Mouse (Mus musculus) olfactory bulb, adult 2 months (tissue): ENCODE measurements around the gene Sec14l1. TPM values are rescaled to one million over a fixed set of nuclear protein-coding genes. Genes with fewer than 3 reads are reported as not detected.

Experiments used
- H3K27ac ChIP-seq: fragments of 200-500 bp; 2 replicates; pipeline ENCODE4 v1.5.1; 2012; ENCODE audit warnings: low read depth, low read length; ENCODE audit not compliant: insufficient read depth
- H3K4me1 ChIP-seq: fragments of 200-500 bp; 2 replicates; pipeline ENCODE4 v1.6.1; 2012; ENCODE audit warnings: low read length; ENCODE audit not compliant: control insufficient read depth, insufficient read depth
- H3K4me3 ChIP-seq: fragments of 200-500 bp; 2 replicates; pipeline ENCODE4 v1.5.1; 2012; ENCODE audit warnings: mild to moderate bottlenecking, low read depth, low read length, moderate library complexity; ENCODE audit not compliant: insufficient read depth
- CTCF ChIP-seq: fragments of 200-500 bp; IDR thresholded peaks from 2 replicates; pipeline ENCODE4 v1.5.1; 2012; ENCODE audit warnings: low read depth, mild to moderate bottlenecking, low read length, moderate library complexity; ENCODE audit not compliant: insufficient read depth
- POLR2A ChIP-seq: fragments of 200-500 bp; IDR thresholded peaks from 2 replicates; pipeline ENCODE4 v1.6.1; 2012; ENCODE audit warnings: mild to moderate bottlenecking, low read depth, low read length, moderate library complexity; ENCODE audit not compliant: insufficient read depth
- WGBS: fragments of 180-500 bp; shearing (Covaris S2); methylation state at CpG from one replicate; pipeline ENCODE4 v1.1.7; 2018; 5-methylcytosine and 5-hydroxymethylcytosine counted together
- polyA plus RNA-seq: library from polyadenylated mRNA; stranded (reverse); fragments of >200 nt; gene quantifications from 2 replicates; pipeline ENCODE4 v1.2.4, GENCODE M21; 2012; ENCODE audit warnings: low replicate concordance; ENCODE audit not compliant: missing spikeins, insufficient read depth, insufficient read length

Gene Sec14l1
- polyA plus RNA-seq, 1 experiment, result not detected

DNA sequence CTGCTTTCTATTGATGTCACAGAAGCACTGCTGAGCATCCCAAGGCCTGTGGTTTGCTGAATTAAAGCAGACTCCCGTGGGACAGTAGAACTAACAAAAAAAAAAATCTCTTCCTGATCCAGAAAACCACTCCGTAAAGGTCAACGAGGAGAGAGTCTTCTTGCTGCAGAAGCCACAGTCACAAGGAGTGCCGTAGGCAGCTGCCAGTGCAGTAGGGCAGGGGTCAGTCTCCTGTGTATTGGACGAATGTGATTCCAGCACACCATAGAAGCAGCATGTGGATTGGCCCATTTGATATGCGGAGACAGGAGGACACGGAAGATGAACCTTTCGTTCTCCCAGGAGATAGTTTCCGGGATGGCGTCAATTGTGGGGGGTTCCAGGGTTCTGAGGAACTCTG, 28.8 kb upstream of the Sec14l1 start:
- TF ChIP-seq POLR2A (no peak), CTCF (no peak)
- no peak overlapping the region for H3K4me3 ChIP-seq
- H3K27ac ChIP-seq, result no peak overlapping the region
- WGBS, result 92% methylated on average over 10 of the region's 10 CpGs
- H3K4me1 ChIP-seq, result peaks cover 10% of the 10 kb centered on the region

DNA sequence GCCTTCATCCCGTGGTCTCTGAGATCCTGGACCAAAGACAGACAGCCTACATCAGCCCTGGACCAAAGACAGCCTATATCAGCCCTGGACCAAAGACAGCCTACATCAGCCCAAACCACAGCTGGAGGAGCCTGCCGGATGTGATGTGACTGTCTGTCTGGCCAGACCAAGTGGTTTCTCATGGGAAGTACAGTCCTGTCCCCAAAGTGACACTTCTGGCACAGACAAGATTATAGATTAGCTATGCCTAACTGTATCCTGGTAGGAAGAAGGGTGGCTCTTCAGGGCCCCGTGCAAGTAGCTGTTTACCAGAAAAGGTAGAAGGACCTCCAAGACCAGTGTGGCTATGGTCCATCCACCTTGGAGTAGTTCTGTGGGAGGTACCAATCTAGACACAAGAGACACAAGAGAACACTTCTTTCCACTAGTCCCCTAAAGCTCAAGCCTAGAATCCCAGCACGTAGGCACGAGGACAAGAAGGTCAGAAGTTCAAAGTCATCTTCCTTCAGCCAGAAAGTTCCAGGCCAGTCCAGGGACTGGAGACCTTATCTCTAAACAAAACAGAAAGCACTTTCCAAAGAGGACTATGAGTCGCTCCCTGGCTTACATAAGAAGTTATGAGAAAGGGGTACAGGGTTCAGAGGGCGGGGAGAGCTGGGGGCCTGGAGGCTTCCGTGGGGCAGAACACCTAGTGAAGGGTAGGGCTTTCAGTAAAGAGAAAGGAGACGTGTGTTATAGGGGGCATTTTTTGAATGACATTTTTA, 27.8 kb upstream of the Sec14l1 start:
- Histone ChIP-seq H3K27ac (no peak overlapping the region), H3K4me3 (no peak overlapping the region), H3K4me1 (peaks cover 12% of the 10 kb centered on the region)
- 85% methylated on average over 9 of the region's 9 CpGs for WGBS
- TF ChIP-seq CTCF (no peak), POLR2A (no peak)

DNA sequence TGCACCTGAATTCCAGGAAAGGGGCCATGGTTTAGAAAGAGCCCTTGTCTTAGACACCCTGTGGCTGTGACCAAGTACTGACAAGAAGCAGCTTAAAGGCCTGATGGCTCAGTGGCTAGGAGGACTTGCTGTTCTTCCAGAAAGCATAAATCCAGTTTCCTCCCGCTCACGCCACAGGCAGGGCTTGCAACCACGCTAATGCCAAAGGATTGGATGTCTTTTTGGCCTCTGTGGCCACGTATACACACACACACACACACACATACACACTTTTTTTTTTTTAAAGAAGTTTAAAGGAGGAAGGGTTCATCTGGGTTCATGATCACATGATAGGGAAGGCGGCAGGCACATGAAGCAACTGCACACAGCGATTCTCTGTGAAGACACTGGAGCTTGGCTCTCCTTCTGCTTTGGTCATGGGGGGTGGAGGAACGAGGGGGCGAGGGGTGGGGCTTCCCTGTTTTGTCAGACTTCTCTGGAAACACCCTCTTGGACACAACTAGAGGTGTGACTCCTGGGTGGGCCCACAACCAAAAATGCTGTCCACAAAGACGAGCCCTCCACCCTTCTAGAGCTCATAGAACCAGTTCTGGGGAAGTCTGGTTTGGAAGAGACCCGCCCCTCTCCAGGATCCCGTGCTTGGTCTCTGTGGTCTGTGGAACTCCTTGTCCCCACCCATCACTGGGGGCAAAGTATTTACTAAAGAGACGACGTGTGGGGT, 26.5 kb upstream of the Sec14l1 start:
- Histone ChIP-seq H3K27ac (no peak overlapping the region), H3K4me1 (peaks cover 11% of the 10 kb centered on the region), H3K4me3 (no peak overlapping the region)
- TF ChIP-seq CTCF, result no peak
- TF ChIP-seq POLR2A, result no peak
- 73% methylated on average over 13 of the region's 13 CpGs for WGBS

DNA sequence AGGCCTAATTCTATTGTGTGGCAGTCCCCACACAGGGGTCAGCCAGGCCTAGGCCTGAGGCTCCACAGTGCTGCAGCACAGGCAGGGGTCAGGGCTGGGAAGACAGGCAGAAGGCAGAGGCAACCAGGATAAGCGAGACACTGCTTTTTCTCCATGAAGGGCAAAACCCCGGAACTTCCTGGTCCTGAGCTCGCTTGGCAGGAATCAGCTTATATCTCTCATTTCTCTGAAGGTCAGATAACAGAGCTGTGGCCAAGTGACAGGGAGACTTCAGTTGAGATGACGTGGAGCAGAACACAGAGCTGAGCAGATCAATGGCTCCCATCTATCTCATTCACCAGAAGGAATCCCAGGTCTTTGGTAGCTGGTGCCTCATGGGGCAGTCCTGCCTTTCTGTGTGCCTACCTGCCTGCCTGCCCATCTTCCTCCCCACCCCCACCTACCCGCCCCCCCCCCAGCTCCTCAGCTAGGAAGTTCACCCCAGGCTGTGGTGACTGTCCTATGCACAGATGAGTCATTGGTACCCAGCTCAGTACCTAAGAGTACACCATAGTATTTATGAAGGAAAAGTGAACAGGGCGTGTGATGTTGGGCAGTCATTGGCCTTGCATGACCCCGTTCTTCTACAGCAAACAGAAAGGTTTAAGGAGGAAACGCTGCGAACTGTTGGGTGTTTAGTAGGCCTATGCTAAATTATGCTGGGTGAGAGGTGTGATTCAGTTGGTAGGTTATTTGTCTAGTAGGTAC, 25.1 kb upstream of the Sec14l1 start:
- Histone ChIP-seq H3K27ac (no peak overlapping the region), H3K4me3 (no peak overlapping the region), H3K4me1 (peaks cover 18% of the 10 kb centered on the region)
- 90% methylated on average over 9 of the region's 9 CpGs for WGBS
- TF ChIP-seq CTCF, result no peak
- no peak for TF ChIP-seq POLR2A

DNA sequence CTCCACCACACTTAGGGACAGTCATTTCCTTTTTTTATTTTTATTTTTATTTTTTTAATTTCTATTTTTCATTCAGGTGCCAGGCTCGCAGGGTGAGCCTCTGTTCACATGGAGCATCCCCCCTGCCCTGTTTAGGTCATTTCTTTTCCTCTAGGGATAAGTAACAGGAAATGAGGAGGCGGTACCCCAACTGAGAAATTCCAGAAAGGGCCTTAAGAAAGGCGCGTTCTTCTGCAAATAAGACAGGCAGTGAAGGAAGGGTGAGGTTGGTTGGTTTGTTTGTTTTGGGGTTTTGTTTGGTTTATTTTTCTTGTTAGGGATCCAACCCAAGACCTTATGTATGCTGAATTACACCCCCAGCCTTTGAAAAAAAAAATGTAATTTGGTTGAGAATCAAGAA, 23.6 kb upstream of the Sec14l1 start:
- peaks cover 23% of the 10 kb centered on the region for H3K4me1 ChIP-seq
- H3K4me3 ChIP-seq, result no peak overlapping the region
- 73% methylated on average over 4 of the region's 4 CpGs for WGBS
- no peak overlapping the region for H3K27ac ChIP-seq
- no peak for TF ChIP-seq POLR2A
- no peak for TF ChIP-seq CTCF

DNA sequence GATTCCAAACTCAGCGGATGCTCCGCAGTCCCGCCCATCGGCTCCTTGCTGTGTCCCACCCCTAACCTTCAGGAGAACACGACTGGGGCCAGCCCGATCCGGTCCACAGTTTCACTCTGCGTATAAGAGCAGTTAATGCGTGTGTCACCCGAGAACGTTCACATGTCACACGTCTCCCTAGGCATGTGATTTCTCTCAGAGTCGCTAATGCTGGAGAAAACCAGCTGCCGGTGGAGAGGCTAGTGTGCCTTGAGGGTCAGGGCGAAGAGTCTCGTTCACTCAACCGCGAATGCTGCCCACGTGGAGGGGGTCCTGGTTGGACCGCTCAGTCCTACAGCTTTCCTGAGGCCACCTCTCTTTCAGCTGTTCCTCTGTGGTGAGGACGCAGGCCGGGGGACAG, 23.1 kb upstream of the Sec14l1 start:
- TF ChIP-seq POLR2A (no peak), CTCF (no peak)
- 34% methylated on average over 22 of the region's 22 CpGs for WGBS
- Histone ChIP-seq H3K27ac (no peak overlapping the region), H3K4me1 (peaks cover 27% of the 10 kb centered on the region), H3K4me3 (no peak overlapping the region)

DNA sequence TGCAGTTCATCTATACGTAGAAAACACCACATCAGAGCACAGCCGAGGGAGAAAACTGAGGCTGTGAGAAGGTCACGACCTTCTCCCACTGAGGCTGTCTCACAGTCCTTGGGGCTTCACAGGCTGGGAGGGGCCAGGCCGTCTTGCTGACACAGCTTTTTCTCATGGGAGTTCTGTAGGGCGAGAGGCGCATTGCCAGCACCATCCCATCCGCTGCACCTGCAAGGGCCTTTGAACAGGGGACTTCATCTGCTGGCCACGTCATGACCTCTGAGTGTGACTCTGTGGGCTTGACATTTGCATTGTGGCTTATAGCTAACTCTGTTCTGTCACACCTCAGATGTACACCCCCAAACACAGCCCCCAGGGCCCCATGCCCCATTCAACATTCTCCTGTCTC, 22.3 kb upstream of the Sec14l1 start:
- H3K27ac ChIP-seq, result no peak overlapping the region
- peaks cover 33% of the 10 kb centered on the region for H3K4me1 ChIP-seq
- no peak overlapping the region for H3K4me3 ChIP-seq
- TF ChIP-seq POLR2A (no peak), CTCF (no peak)
- WGBS, result 75% methylated on average over 8 of the region's 8 CpGs

DNA sequence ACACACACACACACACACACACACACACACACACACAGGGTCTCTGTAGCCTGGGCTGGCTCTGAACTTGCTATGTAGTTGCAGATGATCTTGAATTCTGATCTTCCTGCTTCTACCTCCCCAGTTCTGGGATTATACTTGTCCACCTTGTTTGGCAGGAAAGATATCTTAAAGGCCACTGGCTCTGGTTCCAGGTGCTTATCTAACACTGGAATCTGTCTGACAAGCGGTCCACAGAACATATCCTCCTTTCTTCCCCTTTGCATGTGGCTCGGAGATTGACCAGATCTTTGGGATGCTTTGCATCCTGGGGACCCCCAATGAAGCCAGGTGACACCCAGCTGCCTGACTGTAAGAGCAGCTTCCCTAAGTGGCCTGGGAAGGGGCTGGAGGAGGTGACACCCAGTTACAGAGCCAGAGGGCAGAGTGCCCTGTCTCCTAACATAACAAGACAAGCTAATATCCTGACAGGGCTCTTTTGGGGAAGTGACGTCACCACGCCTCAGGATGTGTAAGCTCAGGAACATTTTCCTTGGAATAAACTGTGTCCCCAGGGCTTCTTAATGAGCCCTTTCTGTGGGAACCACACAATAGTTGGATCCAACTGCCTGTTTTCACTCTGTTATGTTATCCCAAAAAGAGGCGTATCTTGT, 20.9 kb upstream of the Sec14l1 start:
- Histone ChIP-seq H3K27ac (no peak overlapping the region), H3K4me3 (no peak overlapping the region), H3K4me1 (peaks cover 43% of the 10 kb centered on the region)
- 80% methylated on average over 5 of the region's 5 CpGs for WGBS
- no peak for TF ChIP-seq CTCF

DNA sequence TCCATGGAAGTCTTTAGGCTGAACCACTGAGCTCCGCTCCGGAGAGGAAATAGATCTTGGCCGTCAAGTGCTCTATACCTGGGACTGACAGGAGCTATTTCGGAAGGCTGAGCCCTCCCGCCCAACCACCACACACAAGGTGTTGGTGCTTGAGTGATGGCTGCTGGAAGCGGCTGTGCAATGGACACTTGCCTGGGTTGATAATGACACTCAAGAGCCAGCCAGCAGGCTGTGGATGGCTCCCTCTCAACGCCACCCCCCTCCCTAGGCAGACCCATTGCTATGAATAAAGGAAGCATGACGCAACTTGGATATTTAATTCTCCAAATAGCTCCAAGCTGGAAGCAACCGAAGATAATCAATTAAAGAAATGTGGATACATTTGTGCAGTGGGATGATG, 20.3 kb upstream of the Sec14l1 start:
- Histone ChIP-seq H3K4me3 (no peak overlapping the region), H3K27ac (no peak overlapping the region), H3K4me1 (peaks cover 43% of the 10 kb centered on the region)
- WGBS, result 87% methylated on average over 9 of the region's 9 CpGs
- TF ChIP-seq CTCF (no peak), POLR2A (no peak)
